Mouse (Mus musculus) kidney, adult 2 months (tissue): ENCODE data around the gene Msmb.

Source experiments
- CTCF ChIP-seq: fragments of 200-500 bp; conservative IDR thresholded peaks from 2 replicates; pipeline ENCODE4 v1.5.1; 2011; ENCODE audit warnings: low read depth, mild to moderate bottlenecking, control low read depth, low read length, moderate library complexity, mixed read lengths; ENCODE audit not compliant: insufficient read depth, insufficient read length
- POLR2A ChIP-seq: fragments of 200-500 bp; IDR thresholded peaks from one replicate; pipeline ENCODE4 v1.6.1; 2011; ENCODE audit warnings: low read depth, low read length, control low read depth

DNA sequence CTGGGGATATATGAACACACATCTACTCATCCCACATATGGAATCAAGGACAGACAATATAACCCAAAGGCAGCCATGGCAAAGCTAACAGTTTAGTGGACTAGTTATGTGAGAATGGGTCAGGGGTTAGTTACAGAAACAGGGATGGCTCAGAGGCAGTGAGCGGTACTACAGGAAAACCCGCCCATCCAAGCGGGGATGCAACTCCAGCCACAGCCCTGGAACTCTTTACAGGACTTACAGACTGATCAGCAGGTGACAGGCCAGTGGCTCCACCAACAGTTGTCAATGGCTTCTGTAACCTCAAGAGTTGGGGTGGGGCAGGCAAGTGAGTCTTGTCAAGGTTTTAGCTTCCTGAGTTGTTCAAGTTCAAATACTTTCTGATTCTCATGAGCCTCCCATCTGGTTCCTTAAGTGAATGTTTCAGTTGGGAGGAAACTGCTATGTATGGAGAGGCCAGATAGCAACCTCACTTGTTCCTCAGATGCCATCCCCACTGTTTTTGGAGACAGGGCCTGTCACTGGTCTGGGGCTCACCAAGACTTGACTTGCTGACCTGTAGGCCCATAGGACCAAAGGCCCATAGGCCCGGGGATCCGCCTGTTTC, 1.4 kb upstream of the Msmb start:
- TF ChIP-seq POLR2A, result no peak
- no peak for TF ChIP-seq CTCF
